Mouse (Mus musculus) forebrain, embryonic 11.5 days (tissue): Measurements from ENCODE around the gene Marcksl1. TPM values are rescaled to one million over a fixed set of nuclear protein-coding genes. Genes with fewer than 3 reads are reported as not detected.
"Not testable (repeated sequence)": the region's sequence is repeated elsewhere in the genome, so short reads cannot be mapped to it uniquely, and the experiment has no call there.

Experiments
- ATAC-seq: fragments of 200-750 bp; cut with Nextera tagmentation; replicated peaks from 2 replicates; pipeline ENCODE4 v1.8.0; 2017; ENCODE audit warnings: moderate TSS enrichment; ENCODE audit not compliant: low FRiP score
- DNase-seq: peaks from one replicate; pipeline ENCODE4 v3.0.0-alpha.2; 2017; ENCODE audit warnings: low spot score
- H3K27ac ChIP-seq: fragments of 300-500 bp; sonication (generic); 2 replicates; pipeline ENCODE4 v1.5.1; 2014; ENCODE audit warnings: low read depth, low read length
- H3K27me3 ChIP-seq: fragments of 300-500 bp; sonication (generic); 2 replicates; pipeline ENCODE4 v1.6.1; 2014; ENCODE audit warnings: mild to moderate bottlenecking, low read length, mixed read lengths; ENCODE audit not compliant: control insufficient read depth, insufficient read depth
- H3K36me3 ChIP-seq: fragments of 300-500 bp; sonication (generic); 2 replicates; pipeline ENCODE4 v1.6.1; 2014; ENCODE audit warnings: mild to moderate bottlenecking, low read length, moderate library complexity, mixed read lengths; ENCODE audit not compliant: control insufficient read depth, insufficient read depth
- H3K4me1 ChIP-seq: fragments of 300-500 bp; sonication (generic); replicated peaks from 2 replicates; pipeline ENCODE4 v1.6.1; 2014; ENCODE audit warnings: low read length, mixed read lengths; ENCODE audit not compliant: control insufficient read depth, insufficient read depth
- H3K4me2 ChIP-seq: fragments of 300-500 bp; sonication (generic); 2 replicates; pipeline ENCODE4 v1.6.1; 2014; ENCODE audit warnings: low read depth, mild to moderate bottlenecking, low read length, moderate library complexity, mixed read lengths; ENCODE audit not compliant: severe bottlenecking
- H3K4me3 ChIP-seq: fragments of 300-500 bp; sonication (generic); 2 replicates; pipeline ENCODE4 v1.5.1; 2014; ENCODE audit warnings: low read depth, low read length
- H3K9ac ChIP-seq: fragments of 300-500 bp; sonication (generic); 2 replicates; pipeline ENCODE4 v1.6.1; 2014; ENCODE audit warnings: low read length
- H3K9me3 ChIP-seq: fragments of 300-500 bp; sonication (generic); 2 replicates; pipeline ENCODE4 v1.6.1; 2016; ENCODE audit warnings: low read length, mixed read lengths; ENCODE audit not compliant: control insufficient read depth
- WGBS: fragments of 180-500 bp; shearing (Covaris S2); extraction: QIAGEN DNeasy Blood & Tissue Kit; methylation state at CpG from one replicate; pipeline ENCODE4 v1.1.7; 2014; 5-methylcytosine and 5-hydroxymethylcytosine counted together
- polyA plus RNA-seq: library from polyadenylated mRNA; unstranded; fragments of >200 nt; fragmentation: Nextera tagmentation; extraction: Ambion mirVana; gene quantifications from 2 replicates; pipeline ENCODE4 v1.2.1, GENCODE M21; 2014

Gene Marcksl1
- polyA plus RNA-seq, 1 experiment from 2014 or later: 1,728 TPM

DNA sequence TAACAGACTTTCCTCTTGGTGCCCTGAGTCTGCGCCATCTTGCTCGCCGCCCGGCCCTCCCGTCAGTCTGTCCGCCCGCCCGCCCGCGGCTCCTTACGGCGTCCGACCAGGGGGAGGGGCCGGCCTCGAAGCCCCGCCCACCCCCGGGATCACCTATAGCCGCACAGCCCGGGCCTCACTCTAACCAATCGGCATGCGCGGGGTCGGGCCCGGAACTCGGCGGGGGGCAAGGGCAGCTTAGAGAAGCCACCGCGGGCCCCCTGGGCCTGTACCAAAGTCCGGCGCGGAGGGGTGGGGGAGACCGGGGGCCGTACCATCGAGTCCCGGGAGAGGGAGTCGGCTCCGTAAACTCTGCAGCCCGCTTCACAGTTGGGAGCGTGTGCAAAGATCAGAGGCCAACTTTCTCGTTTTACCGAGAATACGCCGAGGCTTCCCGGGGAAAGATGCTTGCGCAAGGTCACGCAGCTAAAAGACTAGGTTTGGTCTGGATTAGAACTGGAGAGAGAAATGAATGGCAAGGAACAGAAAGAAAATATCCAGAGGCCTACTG lies 29.3 kb downstream of the Marcksl1 start, which contains the start of gene Hdac1:
Gene Hdac1, minus strand, starts transcription at position 122 of the 550 bp plus-strand sequence.
- Histone ChIP-seq H3K9me3 (no peaks in the 10 kb centered on the region), H3K27ac (peak within 1 kb of the TSS; percentile 68), H3K4me2 (peak within 1 kb of the TSS; percentile 79), H3K4me1 (peaks cover 3% of the 10 kb centered on the region; the same call in 1 of the 2 replicates), H3K36me3 (no peaks in the 10 kb centered on the region; the same call in 1 of the 2 replicates), H3K27me3 (no peaks in the 10 kb centered on the region), H3K4me3 (peak within 1 kb of the TSS; percentile 88), H3K9ac (peak within 1 kb of the TSS; percentile 92)
- DNase-seq (peak; percentile 100), ATAC-seq (peak; percentile 99)
- WGBS: 1% methylated on average over 46 of the region's 46 CpGs

DNA sequence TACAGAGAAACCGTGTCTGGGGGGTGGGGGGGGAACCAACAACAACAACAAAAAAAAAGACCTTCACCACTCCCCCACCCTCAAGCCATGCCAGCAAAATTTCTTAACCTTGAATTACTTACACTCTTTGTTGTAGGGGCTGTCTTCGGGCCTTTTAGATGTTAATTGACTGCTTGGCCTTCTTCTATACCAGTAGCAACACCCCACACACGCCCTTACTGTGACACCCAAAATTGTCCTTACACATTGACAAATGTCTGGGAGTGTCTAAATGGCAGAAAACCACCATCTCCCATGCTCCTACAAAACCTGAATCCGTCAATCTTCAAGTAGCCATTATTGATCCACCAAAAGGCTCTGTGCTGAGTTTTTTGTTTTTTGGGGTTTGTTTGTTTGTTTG lies 30.7 kb downstream of the Marcksl1 start:
- H3K27ac ChIP-seq: no peak overlapping the region
- no peaks in the 10 kb centered on the region; the same call in 1 of the 2 replicates for H3K36me3 ChIP-seq
- H3K4me1 ChIP-seq: peaks cover 3% of the 10 kb centered on the region; the same call in 1 of the 2 replicates
- H3K4me2 ChIP-seq: no peak overlapping the region
- no peak for DNase-seq
- WGBS: 92% methylated on average over 4 of the region's 4 CpGs
- H3K9ac ChIP-seq: no peak overlapping the region
- no peaks in the 10 kb centered on the region for H3K27me3 ChIP-seq
- H3K9me3 ChIP-seq: no peaks in the 10 kb centered on the region
- ATAC-seq: no peak
- H3K4me3 ChIP-seq: no peak overlapping the region

DNA sequence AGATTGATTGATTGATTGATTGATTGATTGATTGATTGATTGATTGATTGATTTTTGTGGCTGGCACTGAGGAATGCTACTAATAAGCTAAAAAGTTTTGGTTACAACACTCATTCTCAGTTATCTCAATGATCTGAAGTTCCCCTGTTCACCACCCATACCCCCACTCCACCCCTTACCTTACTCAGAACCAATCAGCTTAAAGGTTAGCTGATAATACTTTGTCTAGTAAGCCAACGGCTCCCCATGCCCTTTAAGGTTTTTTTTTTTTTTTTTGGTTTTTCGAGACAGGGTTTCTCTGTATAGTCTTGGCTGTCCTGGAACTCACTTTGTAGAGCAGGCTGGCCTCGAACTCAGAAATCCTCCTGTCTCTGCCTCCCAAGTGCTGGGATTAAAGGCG lies 34.2 kb downstream of the Marcksl1 start:
- 80% methylated on average over 4 of the region's 4 CpGs for WGBS
- not testable (repeated sequence) for H3K27ac ChIP-seq, H3K9ac ChIP-seq, H3K27me3 ChIP-seq, DNase-seq, H3K36me3 ChIP-seq, ATAC-seq, H3K4me2 ChIP-seq, H3K9me3 ChIP-seq, H3K4me3 ChIP-seq, H3K4me1 ChIP-seq

DNA sequence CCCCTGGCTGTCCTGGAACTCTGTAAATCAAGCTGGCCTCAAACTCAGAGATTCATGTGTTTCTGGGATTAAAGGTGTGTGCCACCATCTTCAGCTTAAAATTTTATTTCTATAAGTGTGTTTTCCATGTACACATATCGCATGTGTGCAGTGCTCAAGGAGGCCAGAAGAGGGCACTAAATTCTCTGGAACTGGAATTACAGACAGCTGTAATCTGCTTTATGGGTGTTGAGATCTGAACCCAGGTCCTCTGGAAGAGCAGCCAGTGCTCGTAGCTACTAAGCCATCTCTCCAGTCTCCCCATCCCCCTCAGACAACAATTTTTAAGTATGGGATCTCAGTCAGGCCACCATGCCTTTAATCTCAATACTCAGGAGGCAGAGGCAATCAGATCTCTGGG lies 35.9 kb downstream of the Marcksl1 start:
- Histone ChIP-seq H3K4me1 (no peaks in the 10 kb centered on the region), H3K36me3 (no peaks in the 10 kb centered on the region), H3K27me3 (no peaks in the 10 kb centered on the region), H3K4me3 (no peak overlapping the region), H3K27ac (no peak overlapping the region), H3K4me2 (no peak overlapping the region), H3K9me3 (no peaks in the 10 kb centered on the region), H3K9ac (no peak overlapping the region)
- ATAC-seq (no peak), DNase-seq (no peak)
- WGBS: 86% methylated on average over 2 of the region's 2 CpGs

DNA sequence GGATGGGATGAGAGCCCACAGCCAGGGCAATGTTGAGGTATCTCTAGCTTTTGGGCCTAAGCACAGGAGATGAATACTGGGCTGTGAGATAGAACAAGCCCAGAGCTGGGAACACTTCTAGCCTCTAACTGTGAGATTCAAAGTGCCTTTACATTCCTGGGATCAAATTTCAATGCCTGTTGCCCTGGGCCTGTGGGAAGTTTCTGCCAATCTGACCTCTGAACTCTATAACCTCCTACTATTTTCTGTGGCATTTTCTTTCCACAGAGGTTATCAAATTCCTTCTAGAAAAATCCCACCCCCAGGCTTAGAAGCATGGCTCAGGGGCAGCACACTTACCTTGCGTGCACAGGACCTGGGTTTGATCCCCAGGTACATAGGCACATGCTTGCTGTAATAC lies 36.9 kb downstream of the Marcksl1 start:
- Histone ChIP-seq H3K27ac (no peak overlapping the region), H3K4me2 (no peak overlapping the region), H3K4me3 (no peak overlapping the region), H3K27me3 (no peaks in the 10 kb centered on the region), H3K4me1 (no peaks in the 10 kb centered on the region), H3K36me3 (no peaks in the 10 kb centered on the region), H3K9ac (no peak overlapping the region), H3K9me3 (no peaks in the 10 kb centered on the region)
- 61% methylated on average over 1 of the region's 1 CpGs for WGBS
- no peak for DNase-seq
- ATAC-seq: no peak

DNA sequence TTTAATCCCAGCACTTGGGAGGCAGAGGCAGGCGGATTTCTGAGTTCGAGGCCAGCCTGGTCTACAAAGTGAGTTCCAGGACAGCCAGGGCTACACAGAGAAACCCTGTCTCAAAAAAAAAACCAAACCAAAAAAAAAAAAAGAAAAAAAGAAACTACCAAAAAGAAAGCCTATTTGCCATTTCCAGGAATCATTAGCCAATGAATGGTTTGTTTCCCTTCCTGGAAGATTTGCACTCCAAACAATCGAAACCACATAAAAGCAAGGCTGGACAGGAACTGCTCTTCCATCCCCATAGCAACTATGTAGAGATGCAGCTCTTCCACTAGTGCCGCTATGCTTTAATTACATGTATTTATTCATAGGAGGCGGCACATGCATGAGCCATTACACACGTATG lies 41.1 kb downstream of the Marcksl1 start:
- DNase-seq, H3K4me2 ChIP-seq, H3K27ac ChIP-seq, H3K9ac ChIP-seq, H3K27me3 ChIP-seq, H3K4me3 ChIP-seq, H3K4me1 ChIP-seq, H3K9me3 ChIP-seq, ATAC-seq, H3K36me3 ChIP-seq: not testable (repeated sequence)
- WGBS: 88% methylated on average over 5 of the region's 6 CpGs

DNA sequence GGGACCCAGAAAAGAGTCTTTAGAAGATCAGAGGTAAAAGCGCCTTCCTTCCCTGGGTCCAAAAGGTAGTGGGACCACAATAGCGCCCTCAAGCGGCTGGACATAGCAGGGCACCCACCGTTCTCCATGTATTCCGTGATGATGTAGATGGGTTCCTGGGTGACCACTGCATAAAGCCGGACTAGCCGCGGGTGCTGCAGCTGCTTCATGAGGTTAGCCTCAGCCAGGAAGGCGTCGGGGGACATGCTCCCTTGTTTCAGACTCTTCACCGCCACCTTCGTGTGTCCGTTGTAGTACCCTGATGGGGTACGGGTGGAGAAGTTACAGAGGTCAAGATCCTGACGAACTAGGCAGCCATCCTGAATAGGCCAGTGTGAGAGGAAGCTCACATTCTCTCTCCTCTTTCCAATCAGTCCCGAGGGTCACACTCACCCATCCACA lies 42.1 kb downstream of the Marcksl1 start:
- Histone ChIP-seq H3K4me2 (peak overlapping the region; percentile 82), H3K4me3 (peak overlapping the region; percentile 46), H3K36me3 (no peaks in the 10 kb centered on the region), H3K9me3 (no peaks in the 10 kb centered on the region), H3K27me3 (no peaks in the 10 kb centered on the region), H3K9ac (peak overlapping the region; percentile 66), H3K27ac (no peak overlapping the region), H3K4me1 (peaks cover 9% of the 10 kb centered on the region; the same call in 1 of the 2 replicates)
- DNase-seq (peak; percentile 82), ATAC-seq (peak; percentile 44)
- WGBS: 4% methylated on average over 16 of the region's 16 CpGs

DNA sequence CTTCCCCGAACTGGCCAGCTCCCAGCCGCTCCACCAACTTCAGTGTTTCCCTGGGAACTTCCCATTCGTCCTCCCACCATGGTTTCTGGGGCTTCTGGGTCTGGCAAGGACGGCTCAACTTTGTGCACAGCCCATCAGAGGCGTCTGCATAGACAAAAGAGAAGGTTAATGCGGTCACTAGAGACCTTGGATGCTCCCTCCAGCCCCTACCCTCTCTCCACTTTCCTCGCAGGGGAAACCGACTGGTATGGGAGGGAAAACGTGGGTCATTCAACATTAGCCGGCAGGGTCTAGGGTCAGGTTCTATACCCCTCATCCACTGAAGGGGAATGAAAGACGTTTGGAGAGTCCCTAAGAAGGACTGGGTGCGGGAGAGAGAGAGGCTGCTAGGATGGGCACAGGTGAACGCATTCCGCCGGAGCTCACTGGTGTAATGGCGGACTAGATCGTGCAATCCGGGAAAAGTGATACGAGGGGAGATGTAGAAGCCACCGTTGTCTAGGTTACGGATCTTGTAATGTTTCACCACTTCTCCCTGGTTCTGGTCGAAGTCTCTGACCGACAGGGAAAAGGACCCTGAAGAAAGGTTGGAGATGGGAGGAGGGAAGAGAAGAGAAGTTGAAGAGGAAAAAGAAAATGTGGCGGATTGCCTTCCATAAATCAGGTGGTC lies 42.6 kb downstream of the Marcksl1 start:
- no peaks in the 10 kb centered on the region for H3K27me3 ChIP-seq
- DNase-seq: no peak
- H3K27ac ChIP-seq: no peak overlapping the region
- WGBS: 0% methylated on average over 24 of the region's 24 CpGs
- H3K4me1 ChIP-seq: peaks cover 9% of the 10 kb centered on the region; the same call in 1 of the 2 replicates
- peak overlapping the region; percentile 46 for H3K4me3 ChIP-seq
- ATAC-seq: peak; percentile 60
- H3K9ac ChIP-seq: peak overlapping the region; percentile 66
- no peaks in the 10 kb centered on the region for H3K9me3 ChIP-seq
- no peaks in the 10 kb centered on the region for H3K36me3 ChIP-seq
- H3K4me2 ChIP-seq: peak overlapping the region; percentile 82
